Mouse (Mus musculus): ENCODE measurements around the gene Sat2.
A peak's percentile ranks its signal among the peaks of the same experiment; 100 is the strongest.

The Sat2 gene

DNA sequence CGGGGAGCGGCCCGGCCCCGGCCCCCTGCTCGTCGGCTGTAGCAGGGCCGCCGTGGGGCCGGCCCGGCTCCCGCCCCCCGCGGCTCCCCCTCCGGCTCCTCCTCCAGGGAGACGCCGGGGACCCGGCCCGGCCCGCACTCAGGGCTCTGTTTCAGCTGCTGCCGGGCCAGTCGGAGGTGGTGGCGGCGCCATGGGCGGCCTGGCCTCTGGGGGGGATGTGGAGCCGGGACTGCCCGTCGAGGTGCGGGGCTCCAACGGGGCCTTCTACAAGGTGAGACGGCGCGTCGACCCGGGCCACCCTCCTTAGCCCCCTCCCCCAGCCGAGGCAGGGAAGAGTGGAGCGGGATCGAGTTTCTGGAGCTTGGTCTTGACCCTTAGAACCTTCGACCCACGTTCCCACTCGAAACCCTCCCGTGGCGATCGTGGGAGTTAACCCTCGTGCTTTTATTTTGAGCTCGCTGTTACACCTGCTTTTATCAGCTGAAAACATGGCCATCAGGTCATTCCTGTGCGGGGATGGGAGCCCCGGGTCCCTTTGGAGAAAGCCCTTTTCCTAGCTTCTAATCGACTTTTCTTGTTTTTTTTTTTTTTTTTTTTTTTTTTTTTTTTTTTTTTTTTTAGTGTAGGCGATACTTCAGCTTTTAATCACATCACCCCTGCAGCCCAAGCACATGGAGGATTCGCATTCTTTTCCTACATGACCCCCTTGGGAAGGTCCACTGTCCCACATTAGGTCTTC, 11.5 kb downstream of the Sat2 start:
- peak; percentile 56 for DNase-seq (ENCODE audit: low spot score)

DNA sequence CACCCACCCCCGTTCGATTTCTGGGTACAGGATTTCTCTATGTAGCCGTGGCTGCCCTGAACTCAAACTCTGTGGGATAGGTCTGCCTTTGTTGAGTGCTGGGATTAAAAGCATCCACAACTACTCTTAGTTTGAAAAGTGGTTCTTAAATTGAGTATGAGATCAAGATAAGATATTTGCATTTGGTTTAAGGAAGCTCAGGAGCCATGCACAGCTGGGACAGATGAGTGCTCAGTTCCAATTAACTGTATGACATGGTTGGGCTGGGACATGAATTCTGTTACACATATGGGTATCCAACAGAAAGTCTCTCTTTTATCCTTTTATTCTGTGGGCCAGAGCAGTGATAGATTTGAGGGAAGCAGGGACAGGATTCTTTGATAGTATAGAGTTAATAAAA, 13.6 kb downstream of the Sat2 start:
- no peak for DNase-seq (ENCODE audit: low spot score)

GRCm38 (mm10) chr11:69645860-69646259, 24.0 kb downstream of the Sat2 start:
- DNase-seq (ENCODE audit: low spot score): no peak

- DNase-seq (ENCODE audit: low spot score): peak; percentile 70
Observed at GRCm38 (mm10) chr11:69653399-69653798, 31.6 kb downstream of the Sat2 start.

- no peak for DNase-seq (ENCODE audit: low spot score)
Observed at GRCm38 (mm10) chr11:69654760-69655159, 32.9 kb downstream of the Sat2 start.

DNA sequence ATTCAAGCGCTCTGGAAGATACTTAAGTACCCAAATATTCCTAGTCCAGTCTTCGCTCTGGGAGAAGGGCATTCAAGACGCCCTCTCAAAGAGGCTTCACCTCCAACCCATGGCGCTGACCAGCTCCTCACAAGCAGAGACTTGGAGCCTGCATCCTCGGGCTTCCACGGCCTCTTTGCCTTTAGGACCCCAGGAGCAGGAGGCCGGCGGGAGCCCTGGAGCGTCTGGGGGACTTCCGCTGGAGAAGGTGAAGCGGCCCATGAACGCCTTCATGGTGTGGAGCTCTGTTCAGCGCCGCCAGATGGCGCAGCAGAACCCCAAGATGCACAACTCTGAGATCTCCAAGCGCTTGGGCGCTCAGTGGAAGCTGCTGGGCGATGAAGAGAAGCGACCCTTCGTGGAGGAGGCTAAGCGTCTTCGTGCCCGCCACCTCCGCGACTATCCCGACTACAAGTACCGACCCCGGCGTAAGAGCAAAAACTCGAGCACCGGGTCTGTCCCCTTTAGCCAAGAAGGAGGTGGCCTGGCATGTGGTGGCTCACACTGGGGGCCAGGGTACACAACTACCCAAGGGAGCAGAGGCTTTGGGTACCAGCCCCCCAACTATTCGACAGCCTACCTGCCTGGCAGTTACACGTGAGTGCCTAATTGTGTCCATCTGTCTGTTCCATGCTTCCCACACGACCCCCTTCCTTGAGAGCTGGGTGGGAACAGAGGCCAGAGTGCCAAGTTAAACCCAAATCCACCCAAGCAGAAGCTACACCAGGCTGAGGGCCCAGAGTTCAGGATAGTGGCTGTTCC, 33.6 kb downstream of the Sat2 start, which contains the start of gene Sox15:
TSS of gene Sox15 (plus strand) at position 51 of the 801 bp plus-strand sequence.
- DNase-seq (ENCODE audit: low spot score): no peak

DNA sequence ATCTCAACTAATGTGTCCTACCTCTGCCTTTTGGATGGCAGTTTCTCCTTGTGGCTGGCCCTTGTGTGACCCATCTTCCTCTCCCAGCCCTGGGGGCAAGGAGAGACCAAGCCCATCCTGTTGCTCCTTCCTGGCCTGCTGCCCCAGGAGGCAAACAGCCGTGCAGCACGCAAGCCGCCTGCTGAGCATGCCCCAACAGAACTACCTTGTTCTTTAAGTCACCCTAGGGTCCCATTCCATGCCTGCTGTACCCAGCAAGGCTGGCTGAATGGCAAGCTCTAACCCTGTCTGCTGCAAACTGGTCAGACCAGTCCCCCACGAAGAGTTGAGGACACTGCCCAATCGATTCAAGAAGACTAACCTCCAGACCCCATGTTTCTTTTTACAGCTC, 34.2 kb downstream of the Sat2 start:
- DNase-seq (ENCODE audit: low spot score): no peak

DNA sequence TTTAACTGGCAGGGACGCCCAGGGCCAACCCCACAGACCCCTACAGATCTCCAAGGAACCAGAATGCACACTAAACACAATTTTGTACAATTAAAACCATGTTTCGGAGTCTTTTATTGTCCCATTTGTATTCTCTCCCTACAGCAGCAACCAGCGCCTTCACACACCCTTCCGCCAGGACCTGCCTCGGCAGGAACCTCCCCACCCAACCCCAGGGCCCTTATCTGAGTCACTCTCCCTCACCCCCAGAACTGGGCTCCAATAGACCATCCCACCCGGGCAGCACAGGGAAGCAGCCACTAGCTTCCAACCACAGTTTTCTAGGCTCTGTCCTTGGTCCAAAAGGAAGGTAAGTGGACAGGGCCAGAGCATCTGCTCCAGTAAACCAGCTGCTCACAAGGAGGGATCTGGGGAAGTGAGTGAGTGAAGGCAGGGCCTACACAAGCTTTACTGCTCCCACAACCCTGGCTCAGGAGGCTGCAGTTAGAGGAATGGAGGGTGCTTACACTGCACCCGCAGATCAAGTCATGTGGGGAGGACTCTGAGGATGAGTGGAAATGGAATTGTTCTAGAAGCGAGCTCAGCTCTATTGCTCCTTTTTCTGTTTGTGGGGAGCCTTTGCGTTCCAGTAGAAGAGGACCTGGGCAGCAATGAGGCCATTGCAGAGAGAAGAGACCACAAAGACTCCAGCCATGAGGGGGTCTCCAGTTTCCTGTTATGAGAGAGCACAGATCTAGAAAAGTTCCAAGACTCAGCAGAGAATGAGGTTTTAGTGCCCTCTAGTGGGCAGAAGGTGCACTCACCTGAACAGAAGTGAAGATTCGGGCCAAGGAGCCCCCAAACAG, 35.0 kb downstream of the Sat2 start:
- DNase-seq (ENCODE audit: low spot score): peak; percentile 62

- DNase-seq (ENCODE audit: low spot score): no peak
Observed at GRCm38 (mm10) chr11:69657462-69657881, 35.6 kb downstream of the Sat2 start.

DNA sequence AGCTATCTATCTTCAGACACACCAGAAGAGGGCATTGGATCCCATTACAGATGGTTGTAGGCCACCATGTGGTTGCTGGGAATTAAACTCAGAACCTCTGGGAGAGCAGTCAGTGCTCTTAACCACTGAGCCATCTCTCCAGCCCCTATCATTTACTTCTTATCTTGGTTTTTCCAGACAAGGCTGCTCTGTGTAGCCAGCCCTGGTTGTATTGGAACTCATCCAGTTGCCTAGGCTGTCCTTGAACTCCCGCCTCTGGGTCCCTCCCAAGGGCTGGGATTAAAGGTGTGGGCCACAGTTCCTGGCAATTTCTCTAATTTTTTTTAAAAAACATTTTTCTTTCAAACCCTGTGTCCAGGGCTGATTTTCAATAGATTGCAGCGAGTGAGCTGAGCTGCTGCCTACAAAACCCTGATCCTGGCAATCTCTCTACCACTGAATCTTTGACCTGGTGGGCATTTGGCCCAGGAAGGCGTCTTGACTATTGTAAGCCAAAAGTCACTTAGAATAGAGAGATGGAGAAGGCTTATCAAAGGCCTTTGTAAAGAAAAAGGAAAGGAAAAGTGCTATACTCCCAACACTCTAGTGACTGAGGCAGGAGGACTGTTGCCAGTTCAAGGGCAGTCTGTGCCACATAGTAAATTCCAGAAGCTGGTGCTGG, 39.5 kb downstream of the Sat2 start:
- DNase-seq (ENCODE audit: low spot score): no peak

- peak; percentile 94 for DNase-seq (ENCODE audit: low spot score)
Observed at GRCm38 (mm10) chr11:69662213-69662966, 40.6 kb downstream of the Sat2 start, which contains the start of gene Mpdu1. Gene Mpdu1 (minus strand): TSS chr11:69662642.

DNA sequence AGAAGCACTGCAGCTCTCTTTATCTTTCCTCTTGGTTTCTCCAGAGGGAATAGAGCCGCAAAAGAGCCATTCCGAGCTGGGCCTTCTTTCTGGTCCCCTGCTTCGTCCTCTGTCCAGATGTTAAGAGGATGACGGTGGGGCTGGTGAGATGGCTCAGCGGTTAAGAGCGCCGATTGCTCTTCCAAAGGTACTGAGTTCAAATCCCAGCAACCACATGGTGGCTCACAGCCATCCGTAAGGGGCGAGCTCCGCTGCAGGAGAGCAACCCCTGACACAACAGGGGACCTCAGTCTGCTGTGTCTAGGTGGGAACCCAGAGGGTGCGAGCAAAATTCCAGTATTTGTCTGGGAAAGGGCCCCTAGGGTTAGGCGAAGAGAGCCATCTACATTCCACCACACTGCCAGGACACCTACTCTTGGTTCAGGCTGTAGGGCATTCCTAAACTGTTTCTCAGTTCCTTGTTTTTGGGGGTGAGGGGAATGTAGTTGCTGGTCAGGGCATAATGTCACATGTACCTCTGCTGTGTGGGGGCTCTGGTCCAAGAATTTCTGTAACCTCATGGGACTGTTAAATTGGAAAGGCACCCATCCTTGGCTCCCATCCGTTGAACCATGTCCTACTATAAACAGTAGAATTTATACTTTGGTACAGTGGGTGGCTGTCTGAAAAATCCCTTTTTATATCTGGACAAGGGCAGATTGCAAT, 41.3 kb downstream of the Sat2 start:
- no peak for DNase-seq (ENCODE audit: low spot score)

DNA sequence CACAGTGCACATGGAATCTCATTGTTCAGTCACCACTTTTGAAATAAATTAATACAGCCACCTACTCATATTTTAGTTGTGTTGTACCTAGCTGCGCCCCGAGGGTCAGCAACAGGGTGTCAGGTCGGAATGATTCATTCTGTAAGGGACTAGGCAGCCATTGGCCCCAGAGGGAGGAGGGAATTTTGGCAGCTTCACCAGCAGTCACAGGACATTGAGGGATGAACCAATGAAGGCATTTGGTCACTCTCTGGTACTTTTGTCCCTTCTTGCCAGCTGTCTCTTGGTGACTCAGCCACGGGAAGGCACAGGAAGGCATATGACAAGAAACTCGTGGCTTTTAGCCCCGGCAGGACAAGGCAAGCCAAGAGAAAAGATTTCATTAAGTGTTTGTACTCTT, 42.0 kb downstream of the Sat2 start:
- DNase-seq (ENCODE audit: low spot score): peak; percentile 37

GRCm38 (mm10) chr11:69664841-69665240, 43.0 kb downstream of the Sat2 start:
- DNase-seq (ENCODE audit: low spot score): no peak

- no peak for DNase-seq (ENCODE audit: low spot score)
Observed at GRCm38 (mm10) chr11:69665457-69665960, 43.7 kb downstream of the Sat2 start.

- DNase-seq (ENCODE audit: low spot score): peak; percentile 42
Observed at GRCm38 (mm10) chr11:69665961-69666664, 44.3 kb downstream of the Sat2 start, which contains the start of gene Cd68. Gene Cd68 (minus strand): TSS chr11:69666153.

GRCm38 (mm10) chr11:69666665-69667005, 44.8 kb downstream of the Sat2 start:
- DNase-seq (ENCODE audit: low spot score): no peak

DNA sequence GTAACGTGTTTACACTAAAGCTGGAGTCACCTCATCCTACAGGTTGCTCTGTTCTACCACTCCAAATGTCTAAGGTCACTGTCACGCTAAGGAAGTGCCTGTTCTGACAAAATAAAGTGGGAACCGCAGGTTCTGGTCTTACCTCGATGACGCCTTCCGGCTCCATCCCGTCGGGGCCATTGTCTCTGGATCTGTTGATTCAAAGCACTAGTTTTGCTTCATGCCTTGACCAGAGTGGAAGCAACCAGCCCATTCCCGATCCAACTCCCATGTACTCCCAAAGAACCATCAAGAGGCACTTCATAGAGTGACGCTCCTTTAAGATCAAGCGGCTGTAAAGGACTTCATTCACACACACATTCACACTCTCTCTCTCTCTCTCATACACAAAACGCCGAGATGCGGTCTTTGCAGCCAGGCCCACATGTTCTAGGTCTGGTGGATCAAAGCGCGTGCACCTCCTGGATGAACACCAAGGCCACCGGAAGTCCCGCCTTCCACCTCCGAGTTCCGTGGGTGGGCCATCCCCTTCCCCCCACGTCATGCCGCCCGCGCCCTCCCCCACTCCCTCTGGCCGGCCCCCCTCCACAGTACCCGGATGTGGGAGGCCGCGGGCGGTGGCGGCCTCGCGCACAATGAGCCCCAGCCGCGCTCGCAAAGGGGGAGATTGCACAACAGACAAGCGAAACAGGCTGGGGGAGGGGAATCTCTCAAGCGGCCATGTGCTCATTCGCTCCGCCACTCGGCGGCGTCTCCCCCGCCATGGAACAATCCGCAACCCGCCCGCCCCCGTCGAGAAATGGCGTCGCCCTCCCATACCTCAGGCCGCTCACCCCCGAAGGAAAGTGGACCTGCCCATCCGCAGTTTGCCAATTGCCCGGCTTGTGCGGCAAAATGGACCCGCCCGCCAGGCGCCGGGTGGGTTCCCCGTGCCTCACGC, 49.2 kb downstream of the Sat2 start:
- DNase-seq (ENCODE audit: low spot score): peak; percentile 90
